Mouse (Mus musculus) kidney, adult 8-10 months (tissue): ENCODE measurements around the gene Tshr.

Experiments used
- DNase-seq, 2 experiments: peaks; one replicate each; pipeline ENCODE4 v3.0.0; 2022

Tshr gene

DNA sequence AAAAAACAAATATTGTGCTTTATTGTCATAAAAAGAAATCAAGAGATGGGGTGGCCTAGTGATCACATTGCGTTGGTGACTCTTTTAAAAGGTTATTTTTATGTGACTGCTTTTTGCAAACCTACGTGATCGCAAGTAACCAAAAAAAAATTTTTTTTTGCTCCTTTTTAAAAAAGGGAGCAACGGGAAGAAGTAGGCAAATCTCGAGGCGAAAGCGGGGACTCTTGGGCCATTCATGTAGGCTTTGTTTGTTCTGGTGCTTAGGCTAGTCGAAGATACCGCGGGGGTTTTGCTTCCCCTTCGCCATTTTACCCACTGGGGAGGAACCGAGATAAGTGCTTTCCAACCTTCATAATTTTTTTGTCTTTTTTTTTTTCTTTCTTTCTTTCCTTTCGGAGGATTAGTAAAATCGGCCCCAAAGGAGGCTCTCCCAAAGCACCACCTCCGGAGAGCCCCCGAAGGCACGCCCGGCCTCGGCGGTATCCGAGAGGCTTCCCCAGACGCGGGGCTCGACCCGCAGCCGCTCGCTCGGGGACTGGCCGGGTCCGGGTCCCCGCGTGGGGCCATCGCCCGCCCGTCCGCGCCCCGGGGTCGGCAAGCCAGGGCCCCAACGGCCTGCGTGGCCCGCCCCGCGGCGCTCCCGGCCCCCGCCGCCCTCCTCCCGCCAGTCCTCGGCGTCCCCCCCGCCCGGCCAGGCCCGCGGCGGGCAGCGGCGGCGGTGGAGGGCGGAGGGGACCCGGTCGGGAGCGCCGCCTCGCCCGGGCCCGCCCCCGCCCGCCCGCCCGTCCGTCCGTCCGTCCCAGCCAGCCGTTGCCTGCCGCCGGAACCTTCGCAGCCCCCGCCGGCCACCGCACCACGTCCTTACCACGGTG lies 204.5 kb downstream of the Tshr start:
- peak; percentile 26 to 33 for DNase-seq

DNA sequence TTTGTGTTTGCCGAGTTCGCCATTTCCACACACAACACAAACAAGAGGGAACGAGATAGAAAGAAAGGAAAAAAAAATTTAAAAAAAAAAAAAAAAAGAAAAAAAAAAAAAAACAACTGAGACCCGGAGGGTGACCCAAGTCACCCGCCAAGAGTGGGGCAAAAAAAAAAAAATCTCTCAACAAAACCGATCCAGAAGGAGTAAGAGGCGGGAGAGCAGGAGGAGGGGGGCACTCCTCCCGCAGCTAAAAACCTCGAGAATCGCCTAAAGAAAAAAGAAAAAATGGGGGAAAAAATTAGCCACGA lies 205.1 kb downstream of the Tshr start:
- DNase-seq = no peak

DNA sequence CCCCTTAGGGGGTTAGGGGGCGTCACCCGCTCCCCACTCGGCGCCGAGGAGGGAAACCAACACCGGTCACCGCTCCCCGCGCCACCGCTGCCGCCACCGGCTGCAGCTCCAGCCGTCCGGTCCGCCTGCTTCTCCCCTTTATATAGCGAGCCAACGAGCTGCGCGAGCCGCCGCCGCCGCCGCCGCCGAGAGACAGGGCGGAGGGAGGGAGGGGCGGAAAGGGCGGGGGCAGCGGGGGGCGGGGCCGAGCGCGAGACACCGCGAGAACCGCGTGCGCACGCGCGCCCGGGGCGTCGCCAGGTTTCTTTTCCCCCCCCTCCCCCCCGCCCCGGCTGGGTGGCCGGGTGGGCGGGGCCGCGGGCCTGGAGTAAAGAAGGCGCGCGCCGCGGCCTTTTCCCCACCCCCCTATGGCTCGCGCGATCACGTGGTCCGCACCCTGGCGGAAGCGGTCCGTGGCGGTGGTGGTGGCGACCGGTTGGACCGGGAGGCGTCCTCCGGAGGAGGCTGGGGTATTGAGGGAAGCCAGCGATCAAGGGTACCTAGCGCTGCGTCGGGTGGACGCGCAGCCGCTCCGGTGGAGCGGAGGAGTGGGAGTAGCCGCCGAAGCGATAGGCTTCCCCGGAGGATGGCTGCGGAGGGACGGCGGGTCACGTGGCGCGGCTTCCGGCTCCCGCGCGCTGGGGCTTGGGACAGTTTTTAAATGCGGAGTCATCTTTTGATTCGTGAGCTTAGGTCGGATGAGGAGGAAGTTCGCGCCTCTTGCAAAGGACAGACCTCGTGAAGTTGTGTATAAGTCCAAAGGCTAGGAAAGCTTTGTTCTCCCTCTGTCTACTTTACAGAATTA lies 205.7 kb downstream of the Tshr start, which contains the start of gene Gtf2a1:
Gene Gtf2a1, minus strand, starts transcription at position 641 of the 844 bp plus-strand sequence.
- DNase-seq = peak; percentile 91 to 95

DNA sequence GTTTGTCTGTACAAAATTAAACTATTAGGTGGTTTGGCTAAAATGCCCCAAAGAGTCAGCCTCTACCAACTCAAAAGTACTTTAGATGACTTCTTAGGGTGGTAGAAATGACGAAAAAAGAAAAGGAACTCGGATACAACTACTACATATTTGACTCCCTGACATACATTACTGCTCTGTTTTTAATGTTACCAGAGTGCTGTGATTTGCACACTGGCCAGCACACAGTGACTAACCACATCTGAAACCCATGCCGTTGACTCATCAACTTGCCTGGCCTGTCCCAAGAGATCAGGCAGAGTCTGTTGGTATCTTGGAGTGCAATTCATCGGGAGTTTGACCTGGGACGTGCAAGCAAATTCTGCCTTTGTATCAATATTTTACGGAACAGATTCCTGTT lies 206.4 kb downstream of the Tshr start:
- peak; percentile 17 to 24 for DNase-seq

DNA sequence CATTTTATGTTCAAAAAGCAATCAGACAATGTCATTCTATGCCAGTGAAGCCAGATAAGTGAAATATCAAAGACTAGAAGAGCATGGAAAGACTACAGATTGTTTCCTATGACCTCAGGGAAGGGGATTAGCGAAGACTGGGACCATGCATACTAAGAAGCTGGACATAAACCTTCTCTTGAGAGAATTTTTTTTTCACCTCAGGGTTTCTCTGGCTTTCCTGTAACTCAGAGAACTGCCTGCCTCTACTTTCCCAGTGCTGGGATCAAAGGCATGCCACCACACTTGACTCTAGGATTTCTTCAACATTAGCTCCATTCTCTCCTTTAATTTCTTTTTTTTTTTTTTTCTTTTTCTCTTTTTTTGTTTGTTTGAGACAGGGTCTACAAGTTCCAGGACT lies 206.8 kb downstream of the Tshr start:
- DNase-seq = no peak

DNA sequence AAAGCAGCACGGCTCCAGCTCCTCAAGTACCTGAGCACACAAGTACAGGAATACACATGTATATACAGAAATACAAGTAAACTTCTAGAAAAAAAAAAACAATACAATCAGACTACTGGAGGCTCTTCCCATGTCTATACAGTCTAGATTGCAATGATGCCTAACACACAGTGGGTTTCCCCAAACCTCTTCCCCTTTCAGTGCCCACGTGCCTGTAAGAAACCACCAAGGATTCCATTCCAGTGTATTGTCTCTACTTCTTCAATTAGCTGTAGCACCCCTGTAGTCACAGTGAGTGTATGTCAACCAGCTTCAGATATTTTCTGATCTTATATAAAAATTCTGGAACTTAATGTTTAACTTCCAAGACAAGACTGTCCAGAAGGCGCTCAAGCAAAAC lies 207.8 kb downstream of the Tshr start:
- DNase-seq = no peak
